In the genomic region with DNA sequence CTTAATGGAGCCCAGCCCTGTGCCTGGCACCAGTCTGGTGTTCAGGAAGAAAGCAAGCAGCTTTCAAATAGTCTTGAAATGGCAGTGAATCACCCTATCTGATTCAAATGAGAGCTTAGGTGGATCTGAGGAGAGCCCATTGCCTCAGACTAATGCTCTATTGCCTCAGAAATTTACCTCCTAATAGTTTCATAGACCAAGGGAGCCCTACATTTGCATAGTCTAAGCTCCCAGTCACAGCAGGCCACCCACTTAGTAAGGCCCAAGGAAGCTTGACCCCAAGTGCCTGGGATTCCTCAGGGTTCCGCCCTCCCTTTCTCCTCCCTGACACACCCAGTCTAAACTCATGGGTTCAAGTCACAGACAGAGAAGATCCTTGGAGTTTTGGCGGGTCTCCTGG, we compare ENCODE assay signal across 33 mouse cellular contexts.
DNase-seq lines count a peak whose midpoint lies in the region; ATAC-seq and TF ChIP-seq lines count a peak whose summit lies in the region.
"Had no signal": no experiment of that assay in that cellular context is flagged by ENCODE, and none has a peak within 500 bp of the region (broad histone marks: within the 10 kb centered on the region; RNA-seq: fewer than 3 reads in every experiment).

No protein-coding gene starts in this region.

- peak; percentile 39; the same call in 1 of the 2 replicates for ATAC-seq in stomach, postnatal 0 days (ENCODE audit: low FRiP score, low TSS enrichment)
- no peak for ATAC-seq in forebrain, embryonic 12.5 days (ENCODE audit: low FRiP score)
- ATAC-seq in frontal cortex, adult (ENCODE audit: low TSS enrichment), result no peak
- ATAC-seq: forebrain, embryonic 14.5 days; hindbrain, postnatal 0 days; midbrain, embryonic 15.5 days had no signal

- WGBS in stomach, postnatal 0 days, result 54% methylated on average over 2 of the region's 2 CpGs
- 65% methylated on average over 2 of the region's 2 CpGs for WGBS in forebrain, embryonic 12.5 days

- in situ Hi-C loops in ES-E14 (cut with MboI; ENCODE audit: low sequenced_read_pairs in 2 of 2, unreplicated experiment in 2 of 2), result no loop called here

- DNase-seq in ES-E14 (ENCODE audit: low read depth, low spot score) (peak; percentile 70), WW6 (ENCODE audit: low read depth, low spot score) (peak; percentile 40)
- DNase-seq in stomach, postnatal 0 days (ENCODE audit: low spot score), result no peak
- DNase-seq in adrenal gland, adult (ENCODE audit: inconsistent age in 2 of 2, low spot score in 1 of 2), result no peak
- DNase-seq: adrenal gland, postnatal 14 days; cerebellum, adult 11 months; cerebellum, adult 9-11 months; gastrocnemius, postnatal 25 days; heart, adult 18-20 months; heart, postnatal 36 days; kidney, adult 2 months; kidney, postnatal 36 days; layer of hippocampus, postnatal 36 days; left cerebral cortex, postnatal 4 days; liver, embryonic 13.5 days; lung, adult 18-20 months; lung, postnatal 14 days; right cerebral cortex, adult 18-20 months; spleen, adult 18-20 months; thymus, adult 18-20 months; thymus, postnatal 25 days had no signal

- H3K9ac ChIP-seq in ES-E14 (ENCODE audit: insufficient read depth, low read depth, low read length, poor library complexity, severe bottlenecking), result no peak overlapping the region
- H3K9ac ChIP-seq in stomach, postnatal 0 days (ENCODE audit: low read length), result no peak overlapping the region
- no peak overlapping the region for H3K9ac ChIP-seq in forebrain, embryonic 12.5 days
- H3K9ac ChIP-seq: hindbrain, embryonic 12.5 days; intestine, embryonic 15.5 days; limb, embryonic 15.5 days; liver, embryonic 13.5 days; midbrain, embryonic 15.5 days; neural tube, embryonic 12.5 days had no signal

- peak; percentile 36 for TF ChIP-seq EP300 in stomach, postnatal 0 days (optimal IDR thresholded peaks at IDR 0.05)

- no peaks in the 10 kb centered on the region for H3K36me3 ChIP-seq in C2C12 (ENCODE audit: control insufficient read depth, insufficient read depth)
- no peaks in the 10 kb centered on the region for H3K36me3 ChIP-seq in ES-E14 (ENCODE audit: control insufficient read depth, insufficient read depth, low read length, poor library complexity, severe bottlenecking)
- H3K36me3 ChIP-seq in stomach, postnatal 0 days (ENCODE audit: control insufficient read depth, insufficient read depth, low read length), result no peaks in the 10 kb centered on the region
- no peaks in the 10 kb centered on the region for H3K36me3 ChIP-seq in forebrain, embryonic 12.5 days (replicated peaks)
- H3K36me3 ChIP-seq: hindbrain, embryonic 12.5 days; intestine, embryonic 15.5 days; limb, embryonic 15.5 days; liver, embryonic 13.5 days; midbrain, embryonic 15.5 days; neural tube, embryonic 12.5 days had no signal

- H3ac ChIP-seq in C2C12 (ENCODE audit: control insufficient read depth, insufficient read length, low read depth), result no peak overlapping the region

- H3K79me3 ChIP-seq in C2C12 (ENCODE audit: low read depth), result no peaks in the 10 kb centered on the region

- H3K27ac ChIP-seq in ES-E14 (ENCODE audit: insufficient read depth, low read depth, low read length, poor library complexity, severe bottlenecking), result peak overlapping the region; percentile 84
- H3K27ac ChIP-seq in stomach, postnatal 0 days (replicated peaks), result peak overlapping the region; percentile 58
- H3K27ac ChIP-seq in forebrain, embryonic 12.5 days, result no peak overlapping the region
- H3K27ac ChIP-seq: hindbrain, embryonic 12.5 days; hindbrain, postnatal 0 days; intestine, embryonic 15.5 days; limb, embryonic 15.5 days; liver, embryonic 13.5 days; midbrain, embryonic 15.5 days; neural tube, embryonic 12.5 days had no signal

- H3K9me3 ChIP-seq in ES-E14 (ENCODE audit: control insufficient read depth, insufficient read depth, low read depth, low read length), result no peaks in the 10 kb centered on the region
- H3K9me3 ChIP-seq in stomach, postnatal 0 days (ENCODE audit: control insufficient read depth, low read length), result no peaks in the 10 kb centered on the region
- no peaks in the 10 kb centered on the region for H3K9me3 ChIP-seq in forebrain, embryonic 12.5 days
- H3K9me3 ChIP-seq: hindbrain, embryonic 12.5 days; intestine, embryonic 15.5 days; limb, embryonic 15.5 days; liver, embryonic 13.5 days; midbrain, embryonic 15.5 days; neural tube, embryonic 12.5 days had no signal

- H3K4me3 ChIP-seq in C2C12 (ENCODE audit: insufficient read depth, poor library complexity, severe bottlenecking) (no peak overlapping the region), ES-E14 (ENCODE audit: insufficient read depth in 1 of 2, low read depth in 1 of 2, low read length in 2 of 2, poor library complexity in 1 of 2, severe bottlenecking in 1 of 2) (0 out of 4 replicates have a peak overlapping the region, but pooled peaks of 1 of the 2 experiments have one; percentile 33)
- H3K4me3 ChIP-seq in stomach, postnatal 0 days (ENCODE audit: low read depth, low read length), result no peak overlapping the region
- no peak overlapping the region for H3K4me3 ChIP-seq in forebrain, embryonic 12.5 days (replicated peaks)
- H3K4me3 ChIP-seq: hindbrain, embryonic 12.5 days; intestine, embryonic 15.5 days; limb, embryonic 15.5 days; liver, embryonic 13.5 days; midbrain, embryonic 15.5 days; neural tube, embryonic 12.5 days had no signal

- no peaks in the 10 kb centered on the region for H3K27me3 ChIP-seq in C2C12 (ENCODE audit: control insufficient read depth, insufficient read depth, insufficient read length)
- no peaks in the 10 kb centered on the region for H3K27me3 ChIP-seq in stomach, postnatal 0 days (ENCODE audit: control insufficient read depth, insufficient read depth, low read length)
- H3K27me3 ChIP-seq in forebrain, embryonic 12.5 days, result no peaks in the 10 kb centered on the region
- H3K27me3 ChIP-seq: CH12.LX; hindbrain, embryonic 12.5 days; intestine, embryonic 15.5 days; limb, embryonic 15.5 days; liver, embryonic 13.5 days; midbrain, embryonic 15.5 days; neural tube, embryonic 12.5 days had no signal

- H3K4me2 ChIP-seq in stomach, postnatal 0 days (replicated peaks; ENCODE audit: low read depth), result no peak overlapping the region
- no peak overlapping the region for H3K4me2 ChIP-seq in forebrain, embryonic 12.5 days
- H3K4me2 ChIP-seq: heart, embryonic 11.5 days; hindbrain, embryonic 12.5 days; intestine, embryonic 15.5 days; limb, embryonic 15.5 days; liver, embryonic 13.5 days; midbrain, embryonic 15.5 days; neural tube, embryonic 12.5 days had no signal

- H3K4me1 ChIP-seq in ES-E14 (ENCODE audit: control insufficient read depth in 2 of 2, insufficient read depth in 2 of 2, low read length in 2 of 2, poor library complexity in 1 of 2), result peaks cover 13 to 43% of the 10 kb centered on the region in 2 experiments
- H3K4me1 ChIP-seq in stomach, postnatal 0 days (replicated peaks; ENCODE audit: control insufficient read depth, insufficient read depth), result peaks cover 2% of the 10 kb centered on the region
- H3K4me1 ChIP-seq in forebrain, embryonic 12.5 days, result peaks cover 9% of the 10 kb centered on the region; the same call in 1 of the 2 replicates
- H3K4me1 ChIP-seq: hindbrain, embryonic 12.5 days; midbrain, embryonic 15.5 days; neural tube, embryonic 12.5 days had no signal

- TF ChIP-seq CTCF in C2C12 (IDR thresholded peaks at IDR 0.05; ENCODE audit: control insufficient read depth, insufficient read depth, insufficient read length), result no peak
- no peak for TF ChIP-seq CTCF in stomach, postnatal 0 days (IDR thresholded peaks at IDR 0.05; ENCODE audit: low read depth)

- no peaks in the 10 kb centered on the region for H3K79me2 ChIP-seq in C2C12 (ENCODE audit: control insufficient read depth, insufficient read depth)

TF ChIP-seq in C2C12, 6 proteins besides CTCF, POLR2A, EP300 and RAD21:
- TF ChIP-seq MYOD1 (IDR thresholded peaks at IDR 0.05; ENCODE audit: control insufficient read depth, insufficient read length, low read depth) (no peak), CEBPB (IDR thresholded peaks at IDR 0.05; ENCODE audit: low read depth) (peak; percentile 34)

TF ChIP-seq in ES-E14, 5 proteins besides CTCF, POLR2A, EP300 and RAD21:
- TF ChIP-seq ZC3H11A (IDR thresholded peaks at IDR 0.05; ENCODE audit: borderline replicate concordance, low read depth, low read length) (no peak), MAFK (IDR thresholded peaks at IDR 0.05; ENCODE audit: insufficient read depth, low read depth, low read length) (no peak), CHD2 (IDR thresholded peaks at IDR 0.05; ENCODE audit: low read depth, low read length) (no peak), HCFC1 (IDR thresholded peaks at IDR 0.05; ENCODE audit: borderline replicate concordance, insufficient read depth, low read length) (no peak), ZNF384 (IDR thresholded peaks at IDR 0.05; ENCODE audit: low read depth, low read length) (no peak)

Comparison
In these comparisons a context has a peak if more than half of its experiments do, and no peak if none do; other contexts are left out.
1. DNase-seq: peak in ES-E14 (single experiment) and WW6 (single experiment); none in stomach, postnatal 0 days (single experiment) and adrenal gland, adult (0 of 2).